Mouse (Mus musculus): ENCODE measurements at regions not wholly inside any gene's neighbourhood (a gene's known extent, or its start where the extent isn't known, plus 50 kb on each side); places are given as distances from the start of the nearest gene placed in this dataset.

GRCm38 (mm10) chr14:33864796-33865195, 58.6 kb upstream of the Gdf10 start:
- DNase-seq (ENCODE audit: low spot score in 2 of 2) = no peak

- no peak for DNase-seq (ENCODE audit: low spot score in 2 of 2)
Observed at GRCm38 (mm10) chr14:33865746-33866145, 57.6 kb upstream of the Gdf10 start.

GRCm38 (mm10) chr14:33867674-33868073, 55.7 kb upstream of the Gdf10 start:
- no peak for DNase-seq (ENCODE audit: low spot score in 2 of 2)

All from heart, adult 9 months (tissue).